Mouse (Mus musculus): ENCODE data around the gene Ascl2. TPM values are rescaled to one million over a fixed set of nuclear protein-coding genes. Genes with fewer than 3 reads are reported as not detected.
A peak's percentile ranks its signal among the peaks of the same experiment; 100 is the strongest.

Gene Ascl2
- polyA plus RNA-seq, 1 experiment from 2014 or later = 1.3 TPM

GRCm38 (mm10) chr7:142967414-142967883 lies 1.6 kb downstream of the Ascl2 start:
- Histone ChIP-seq H3K27me3 (ENCODE audit: insufficient read depth, low read length) (peaks cover 67% of the 10 kb centered on the region), H3K4me3 (ENCODE audit: low read length) (peak overlapping the region; percentile 54), H3K36me3 (ENCODE audit: insufficient read depth, low read length) (no peaks in the 10 kb centered on the region), H3K4me1 (ENCODE audit: insufficient read depth, low read length) (peaks cover 25% of the 10 kb centered on the region), H3K9ac (replicated peaks; ENCODE audit: low read length) (peak overlapping the region; percentile 28), H3K4me2 (replicated peaks; ENCODE audit: low read depth, low read length) (peak overlapping the region; percentile 94), H3K9me3 (ENCODE audit: low read length) (no peaks in the 10 kb centered on the region), H3K27ac (ENCODE audit: low read length) (no peak overlapping the region)
- WGBS = under 1% methylated on average over 36 of the region's 36 CpGs
- peak; percentile 71 for ATAC-seq (ENCODE audit: low FRiP score, low TSS enrichment)

GRCm38 (mm10) chr7:142959752-142960151 lies 9.3 kb downstream of the Ascl2 start:
- H3K27ac ChIP-seq (ENCODE audit: low read length) = no peak overlapping the region
- H3K36me3 ChIP-seq (ENCODE audit: insufficient read depth, low read length) = no peaks in the 10 kb centered on the region
- no peak overlapping the region for H3K9ac ChIP-seq (replicated peaks; ENCODE audit: low read length)
- no peak for ATAC-seq (ENCODE audit: low FRiP score, low TSS enrichment)
- H3K4me3 ChIP-seq (ENCODE audit: low read length) = no peak overlapping the region
- no peak overlapping the region for H3K4me2 ChIP-seq (replicated peaks; ENCODE audit: low read depth, low read length)
- H3K4me1 ChIP-seq (ENCODE audit: insufficient read depth, low read length) = no peaks in the 10 kb centered on the region
- WGBS = 73% methylated on average over 4 of the region's 4 CpGs
- peaks cover 2% of the 10 kb centered on the region; the same call in 1 of the 2 replicates for H3K27me3 ChIP-seq (ENCODE audit: insufficient read depth, low read length)
- H3K9me3 ChIP-seq (ENCODE audit: low read length) = no peaks in the 10 kb centered on the region

- 96% methylated on average over 1 of the region's 1 CpGs for WGBS
- H3K4me1 ChIP-seq (ENCODE audit: insufficient read depth, low read length) = no peaks in the 10 kb centered on the region
- no peak overlapping the region for H3K9ac ChIP-seq (replicated peaks; ENCODE audit: low read length)
- no peaks in the 10 kb centered on the region for H3K36me3 ChIP-seq (ENCODE audit: insufficient read depth, low read length)
- no peak overlapping the region for H3K4me2 ChIP-seq (replicated peaks; ENCODE audit: low read depth, low read length)
- no peaks in the 10 kb centered on the region for H3K27me3 ChIP-seq (ENCODE audit: insufficient read depth, low read length)
- ATAC-seq (ENCODE audit: low FRiP score, low TSS enrichment) = no peak
- no peaks in the 10 kb centered on the region for H3K9me3 ChIP-seq (ENCODE audit: low read length)
- no peak overlapping the region for H3K4me3 ChIP-seq (ENCODE audit: low read length)
- H3K27ac ChIP-seq (ENCODE audit: low read length) = no peak overlapping the region
Measured at GRCm38 (mm10) chr7:142958817-142959216, 10.2 kb downstream of the Ascl2 start.

- WGBS = 69% methylated on average over 2 of the region's 2 CpGs
Measured at GRCm38 (mm10) chr7:142956018-142956417, 13.0 kb downstream of the Ascl2 start.

GRCm38 (mm10) chr7:142949568-142949967 lies 19.5 kb downstream of the Ascl2 start:
- H3K4me1 ChIP-seq (ENCODE audit: insufficient read depth, low read length) = no peaks in the 10 kb centered on the region
- H3K27me3 ChIP-seq (ENCODE audit: insufficient read depth, low read length) = peaks cover 6% of the 10 kb centered on the region; the same call in 1 of the 2 replicates
- whole genome bisulfite sequencing = 8% methylated on average over 1 of the region's 1 CpGs
- no peaks in the 10 kb centered on the region for H3K9me3 ChIP-seq (ENCODE audit: low read length)
- no peak overlapping the region for H3K9ac ChIP-seq (replicated peaks; ENCODE audit: low read length)
- H3K4me3 ChIP-seq (ENCODE audit: low read length) = no peak overlapping the region
- H3K27ac ChIP-seq (ENCODE audit: low read length) = no peak overlapping the region
- no peaks in the 10 kb centered on the region for H3K36me3 ChIP-seq (ENCODE audit: insufficient read depth, low read length)
- H3K4me2 ChIP-seq (replicated peaks; ENCODE audit: low read depth, low read length) = no peak overlapping the region
- ATAC-seq (ENCODE audit: low FRiP score, low TSS enrichment) = no peak

More at GRCm38 (mm10) chr7:142956018-142956417, 13.0 kb downstream of the Ascl2 start:
- H3K9ac ChIP-seq (replicated peaks; ENCODE audit: low read length) = no peak overlapping the region
- H3K27me3 ChIP-seq (ENCODE audit: insufficient read depth, low read length) = no peaks in the 10 kb centered on the region
- ATAC-seq (ENCODE audit: low FRiP score, low TSS enrichment) = peak; percentile 31; the same call in 1 of the 2 replicates
- no peak overlapping the region for H3K27ac ChIP-seq (ENCODE audit: low read length)
- no peaks in the 10 kb centered on the region for H3K4me1 ChIP-seq (ENCODE audit: insufficient read depth, low read length)
- no peaks in the 10 kb centered on the region for H3K36me3 ChIP-seq (ENCODE audit: insufficient read depth, low read length)
- H3K9me3 ChIP-seq (ENCODE audit: low read length) = no peaks in the 10 kb centered on the region
- no peak overlapping the region for H3K4me3 ChIP-seq (ENCODE audit: low read length)
- H3K4me2 ChIP-seq (replicated peaks; ENCODE audit: low read depth, low read length) = no peak overlapping the region

GRCm38 (mm10) chr7:142937631-142938030 lies 31.4 kb downstream of the Ascl2 start:
- Histone ChIP-seq H3K36me3 (ENCODE audit: insufficient read depth, low read length) (no peaks in the 10 kb centered on the region), H3K4me1 (ENCODE audit: insufficient read depth, low read length) (no peaks in the 10 kb centered on the region), H3K4me2 (replicated peaks; ENCODE audit: low read depth, low read length) (no peak overlapping the region), H3K27ac (ENCODE audit: low read length) (no peak overlapping the region), H3K9ac (replicated peaks; ENCODE audit: low read length) (no peak overlapping the region), H3K9me3 (ENCODE audit: low read length) (no peaks in the 10 kb centered on the region), H3K4me3 (ENCODE audit: low read length) (no peak overlapping the region), H3K27me3 (ENCODE audit: insufficient read depth, low read length) (no peaks in the 10 kb centered on the region)
- ATAC-seq (ENCODE audit: low FRiP score, low TSS enrichment) = no peak

- Histone ChIP-seq H3K4me2 (replicated peaks; ENCODE audit: low read depth, low read length) (no peak overlapping the region), H3K4me3 (ENCODE audit: low read length) (no peak overlapping the region), H3K9me3 (ENCODE audit: low read length) (no peaks in the 10 kb centered on the region), H3K27ac (ENCODE audit: low read length) (no peak overlapping the region), H3K9ac (replicated peaks; ENCODE audit: low read length) (no peak overlapping the region), H3K4me1 (ENCODE audit: insufficient read depth, low read length) (no peaks in the 10 kb centered on the region), H3K36me3 (ENCODE audit: insufficient read depth, low read length) (no peaks in the 10 kb centered on the region), H3K27me3 (ENCODE audit: insufficient read depth, low read length) (no peaks in the 10 kb centered on the region)
- ATAC-seq (ENCODE audit: low FRiP score, low TSS enrichment) = 0 out of 2 replicates have a peak, but pooled peaks have one; percentile 35
- WGBS = 78% methylated on average over 13 of the region's 14 CpGs
Measured at GRCm38 (mm10) chr7:142935708-142936107, 33.4 kb downstream of the Ascl2 start.

GRCm38 (mm10) chr7:142932469-142932868 lies 36.6 kb downstream of the Ascl2 start:
- no peak for ATAC-seq (ENCODE audit: low FRiP score, low TSS enrichment)
- WGBS = 63% methylated on average over 3 of the region's 3 CpGs
- no peak overlapping the region for H3K4me3 ChIP-seq (ENCODE audit: low read length)
- H3K27ac ChIP-seq (ENCODE audit: low read length) = no peak overlapping the region
- no peaks in the 10 kb centered on the region for H3K27me3 ChIP-seq (ENCODE audit: insufficient read depth, low read length)
- H3K36me3 ChIP-seq (ENCODE audit: insufficient read depth, low read length) = no peaks in the 10 kb centered on the region
- H3K9me3 ChIP-seq (ENCODE audit: low read length) = no peaks in the 10 kb centered on the region
- no peaks in the 10 kb centered on the region for H3K4me1 ChIP-seq (ENCODE audit: insufficient read depth, low read length)
- no peak overlapping the region for H3K9ac ChIP-seq (replicated peaks; ENCODE audit: low read length)
- no peak overlapping the region for H3K4me2 ChIP-seq (replicated peaks; ENCODE audit: low read depth, low read length)

GRCm38 (mm10) chr7:142931028-142931427 lies 38.0 kb downstream of the Ascl2 start, which contains the start of gene Th:
Gene Th (minus strand): TSS chr7:142931128.
- no peak for ATAC-seq (ENCODE audit: low FRiP score, low TSS enrichment)
- WGBS = 92% methylated on average over 3 of the region's 3 CpGs
- no peaks in the 10 kb centered on the region for H3K36me3 ChIP-seq (ENCODE audit: insufficient read depth, low read length)

GRCm38 (mm10) chr7:142929516-142929915 lies 39.5 kb downstream of the Ascl2 start:
- 92% methylated on average over 2 of the region's 2 CpGs for WGBS
- H3K9me3 ChIP-seq (ENCODE audit: low read length) = no peaks in the 10 kb centered on the region
- H3K4me3 ChIP-seq (ENCODE audit: low read length) = no peak overlapping the region
- H3K27me3 ChIP-seq (ENCODE audit: insufficient read depth, low read length) = no peaks in the 10 kb centered on the region
- H3K36me3 ChIP-seq (ENCODE audit: insufficient read depth, low read length) = no peaks in the 10 kb centered on the region
- ATAC-seq (ENCODE audit: low FRiP score, low TSS enrichment) = no peak
- no peak overlapping the region for H3K4me2 ChIP-seq (replicated peaks; ENCODE audit: low read depth, low read length)
- H3K4me1 ChIP-seq (ENCODE audit: insufficient read depth, low read length) = no peaks in the 10 kb centered on the region
- no peak overlapping the region for H3K27ac ChIP-seq (ENCODE audit: low read length)
- H3K9ac ChIP-seq (replicated peaks; ENCODE audit: low read length) = no peak overlapping the region

More at GRCm38 (mm10) chr7:142931028-142931427, 38.0 kb downstream of the Ascl2 start, which contains the start of gene Th:
- H3K4me1 ChIP-seq (ENCODE audit: insufficient read depth, low read length) = no peaks in the 10 kb centered on the region
- H3K9me3 ChIP-seq (ENCODE audit: low read length) = no peaks in the 10 kb centered on the region
- H3K27me3 ChIP-seq (ENCODE audit: insufficient read depth, low read length) = no peaks in the 10 kb centered on the region
- no peak within 1 kb of the TSS for H3K27ac ChIP-seq (ENCODE audit: low read length)
- no peak within 1 kb of the TSS for H3K9ac ChIP-seq (replicated peaks; ENCODE audit: low read length)
- no peak within 1 kb of the TSS for H3K4me2 ChIP-seq (replicated peaks; ENCODE audit: low read depth, low read length)
- H3K4me3 ChIP-seq (ENCODE audit: low read length) = no peak within 1 kb of the TSS
